Mouse (Mus musculus): ENCODE results near the gene Bud23.

GRCm38 (mm10) chr5:135037946-135038345 is 26.8 kb downstream of the Bud23 start:
- no peak for TF ChIP-seq CTCF (IDR thresholded peaks at IDR 0.05; ENCODE audit: low read depth, low read length)
- no peak for TF ChIP-seq POLR2A (IDR thresholded peaks at IDR 0.05; ENCODE audit: insufficient read depth, low read length)
